Mouse (Mus musculus) heart, postnatal 14 days (tissue): ENCODE measurements around the gene Fbxo44. TPM values are rescaled to one million over a fixed set of nuclear protein-coding genes. Genes with fewer than 3 reads are reported as not detected.

ENCODE experiments used
- DNase-seq, 2 experiments: peaks; one replicate each; pipeline ENCODE4 v3.0.0; 2021 to 2022
- intact Hi-C: fragments of 180-260 bp; cut with DNase I; formaldehyde crosslinking; loops from one replicate; pipeline ENCODE4 v1.15.1; 2025
- total RNA-seq, 2 experiments: library from RNA; stranded (reverse); gene quantifications; 2 replicates each; pipeline ENCODE4 v1.2.3; 2021

Fbxo44 gene
- total RNA-seq, 2 experiments from 2014 or later = 9.9 to 11.0 TPM

DNA sequence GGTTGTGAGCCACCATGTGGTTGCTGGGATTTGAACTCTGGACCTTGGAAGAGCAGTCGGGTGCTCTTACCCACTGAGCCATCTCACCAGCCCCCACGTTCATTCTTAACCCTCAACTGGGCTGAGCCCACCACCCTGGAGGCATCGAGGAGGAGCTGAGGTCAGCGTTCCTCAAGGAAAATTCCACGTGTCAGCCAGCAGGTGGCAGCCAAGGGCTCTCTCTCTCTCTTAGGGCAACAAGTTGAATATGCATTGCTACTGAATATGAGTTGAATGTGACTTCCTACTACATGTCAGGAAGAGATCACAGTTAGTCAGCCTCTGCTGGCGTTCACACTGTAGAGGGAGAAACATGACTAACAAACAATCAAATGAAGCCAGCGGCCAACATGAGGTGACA lies 8.0 kb upstream of the Fbxo44 start:
- intact Hi-C loops = loop anchor here (5.0 kb wide), 1 partner anchor 439 kb away; no protein-coding TSS in a partner anchor
- DNase-seq = peak; percentile 67 to 75

DNA sequence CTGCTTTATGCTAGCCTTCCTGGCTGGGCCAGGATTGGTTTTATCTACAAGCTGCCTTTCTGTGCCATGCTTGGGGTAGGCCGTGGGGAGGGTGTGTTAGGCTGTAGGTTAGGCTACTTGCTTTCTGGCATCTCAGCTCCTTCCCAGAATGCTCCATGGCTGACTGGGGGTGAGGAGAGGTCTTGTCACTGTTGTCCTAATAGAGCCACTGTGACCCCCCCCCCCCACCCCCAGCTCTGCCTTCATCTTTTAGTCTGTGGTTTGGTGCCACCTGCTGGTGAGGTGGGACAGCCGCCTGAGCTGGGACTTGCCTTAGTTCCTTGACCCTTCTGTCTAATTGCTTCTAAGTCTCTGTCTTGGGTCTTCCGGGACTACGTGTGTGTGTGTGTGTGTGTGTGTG lies 6.7 kb upstream of the Fbxo44 start:
- peak; percentile 72 to 82 for DNase-seq
- intact Hi-C loops = loop anchor here (1.0 to 5.0 kb wide), 2 partner anchors 53 to 440 kb away; no protein-coding TSS in a partner anchor

- no peak for DNase-seq
- intact Hi-C loops = loop anchor here (5.0 kb wide), 1 partner anchor 441 kb away; no protein-coding TSS in a partner anchor
Observed at GRCm38 (mm10) chr4:148166431-148166830, 6.1 kb upstream of the Fbxo44 start.

- intact Hi-C loops = loop anchor here (5.0 kb wide), 1 partner anchor 442 kb away; no protein-coding TSS in a partner anchor
- no peak for DNase-seq
Observed at GRCm38 (mm10) chr4:148165551-148165950, 5.3 kb upstream of the Fbxo44 start.

DNA sequence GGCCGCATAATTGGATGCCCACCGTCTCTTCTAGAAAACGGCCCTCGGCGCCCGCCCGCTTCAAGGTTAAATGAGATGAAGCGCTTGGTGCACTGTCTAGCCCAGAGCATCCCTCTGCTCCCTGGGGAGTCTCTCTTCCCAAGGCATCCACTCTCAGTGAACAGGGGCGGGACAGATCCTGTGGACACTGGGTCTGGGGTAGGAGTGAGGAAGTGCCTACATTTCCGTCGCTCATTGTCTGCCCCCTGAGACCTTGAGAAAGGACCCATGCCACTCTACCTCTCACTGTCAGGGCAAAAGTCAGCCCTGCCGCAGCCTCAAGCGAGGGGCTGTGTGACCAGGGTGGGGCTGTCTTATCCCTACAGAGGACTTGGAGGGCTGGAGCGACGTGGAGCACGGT lies 4.2 kb upstream of the Fbxo44 start:
- intact Hi-C loops = no loop called here
- DNase-seq = no peak

DNA sequence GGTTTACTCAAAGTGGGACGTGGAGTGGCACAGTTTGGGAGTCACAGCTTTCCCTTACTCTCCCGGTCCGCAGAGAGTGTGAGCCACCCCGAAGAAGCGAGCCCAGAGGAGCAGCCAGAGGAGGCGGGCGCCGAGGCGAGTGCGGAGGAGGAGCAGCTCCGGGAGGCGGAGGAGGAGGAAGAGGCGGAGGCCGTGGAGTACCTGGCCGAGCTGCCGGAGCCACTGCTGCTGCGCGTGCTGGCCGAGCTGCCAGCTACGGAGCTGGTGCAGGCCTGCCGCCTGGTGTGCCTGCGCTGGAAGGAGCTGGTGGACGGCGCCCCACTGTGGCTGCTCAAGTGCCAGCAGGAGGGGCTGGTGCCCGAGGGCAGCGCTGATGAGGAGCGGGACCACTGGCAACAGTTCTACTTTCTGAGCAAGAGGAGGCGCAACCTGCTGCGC lies 3.7 kb upstream of the Fbxo44 start:
- intact Hi-C loops = no loop called here
- DNase-seq = peak; percentile 70 to 75

GRCm38 (mm10) chr4:148159544-148160435 lies 492 bp downstream of the Fbxo44 start:
- DNase-seq = peak; percentile 80 to 84
- intact Hi-C loops = no loop called here

- intact Hi-C loops = no loop called here
- no peak for DNase-seq
Observed at GRCm38 (mm10) chr4:148158436-148159348, 1.6 kb downstream of the Fbxo44 start.

- DNase-seq = peak in 1 of 2 experiments; percentile 57
- intact Hi-C loops = no loop called here
Observed at GRCm38 (mm10) chr4:148154982-148155381, 5.3 kb downstream of the Fbxo44 start.

GRCm38 (mm10) chr4:148154006-148154405 lies 6.3 kb downstream of the Fbxo44 start:
- DNase-seq = no peak
- intact Hi-C loops = no loop called here

DNA sequence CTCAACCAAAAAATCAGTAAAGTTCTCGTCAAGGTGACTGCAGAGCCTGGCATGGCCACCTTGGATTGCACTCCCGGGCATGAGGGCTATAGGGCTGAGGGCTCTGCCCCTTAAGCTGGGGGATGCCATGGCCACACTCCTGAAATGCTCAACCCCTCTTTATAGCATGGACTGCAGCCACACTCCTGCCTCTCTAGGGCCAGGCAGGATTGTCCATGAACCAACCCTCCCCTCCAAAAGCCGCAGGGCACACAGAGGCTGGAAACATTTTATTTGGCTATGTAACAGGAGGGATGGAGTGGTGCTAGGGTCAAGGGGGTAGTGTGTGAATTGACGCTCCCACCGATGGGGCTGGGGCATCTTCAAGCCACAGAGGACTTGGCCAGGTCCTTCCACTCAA lies 7.7 kb downstream of the Fbxo44 start:
- intact Hi-C loops = loop anchor here (2.0 kb wide), 2 partner anchors 14 to 38 kb away; no protein-coding TSS in a partner anchor
- DNase-seq = no peak

- intact Hi-C loops = loop anchor here (2.0 kb wide), 2 partner anchors 13 to 37 kb away; no protein-coding TSS in a partner anchor
Observed at GRCm38 (mm10) chr4:148151267-148152168, 8.8 kb downstream of the Fbxo44 start, which contains the start of gene Fbxo6. Fbxo6 (minus strand) TSS chr4:148152140.

GRCm38 (mm10) chr4:148150953-148151266 lies 9.4 kb downstream of the Fbxo44 start:
- no peak for DNase-seq
- intact Hi-C loops = no loop called here

More at GRCm38 (mm10) chr4:148151267-148152168, 8.8 kb downstream of the Fbxo44 start, which contains the start of gene Fbxo6:
- DNase-seq = peak; percentile 91

GRCm38 (mm10) chr4:148150242-148150641 lies 10.0 kb downstream of the Fbxo44 start:
- intact Hi-C loops = no loop called here

DNA sequence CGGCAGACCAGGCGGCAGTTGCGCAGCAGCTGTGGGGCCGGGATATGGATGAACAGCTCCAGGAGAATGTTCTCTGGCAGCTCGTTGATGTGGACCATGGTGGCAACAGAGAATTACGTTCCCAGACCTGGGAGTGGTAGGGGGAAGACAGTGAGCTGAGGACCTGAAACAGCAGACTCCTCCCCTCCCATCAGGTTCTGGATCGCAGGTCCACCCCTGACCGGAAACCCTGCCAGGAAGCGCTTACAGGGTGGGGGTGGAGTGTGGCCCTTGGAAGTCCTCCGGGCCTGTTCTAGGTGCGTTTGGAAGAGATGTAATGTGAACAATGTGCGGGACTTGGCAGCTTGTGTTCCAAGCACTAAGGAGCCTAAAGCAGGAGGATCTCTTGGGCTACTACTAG lies 10.7 kb downstream of the Fbxo44 start:
- no peak for DNase-seq
- intact Hi-C loops = no loop called here

More at GRCm38 (mm10) chr4:148150242-148150641, 10.0 kb downstream of the Fbxo44 start:
- DNase-seq = no peak

GRCm38 (mm10) chr4:148147714-148148113 lies 12.6 kb downstream of the Fbxo44 start:
- intact Hi-C loops = no loop called here
- DNase-seq = no peak

- intact Hi-C loops = no loop called here
- no peak for DNase-seq
Observed at GRCm38 (mm10) chr4:148143721-148144120, 16.6 kb downstream of the Fbxo44 start.

DNA sequence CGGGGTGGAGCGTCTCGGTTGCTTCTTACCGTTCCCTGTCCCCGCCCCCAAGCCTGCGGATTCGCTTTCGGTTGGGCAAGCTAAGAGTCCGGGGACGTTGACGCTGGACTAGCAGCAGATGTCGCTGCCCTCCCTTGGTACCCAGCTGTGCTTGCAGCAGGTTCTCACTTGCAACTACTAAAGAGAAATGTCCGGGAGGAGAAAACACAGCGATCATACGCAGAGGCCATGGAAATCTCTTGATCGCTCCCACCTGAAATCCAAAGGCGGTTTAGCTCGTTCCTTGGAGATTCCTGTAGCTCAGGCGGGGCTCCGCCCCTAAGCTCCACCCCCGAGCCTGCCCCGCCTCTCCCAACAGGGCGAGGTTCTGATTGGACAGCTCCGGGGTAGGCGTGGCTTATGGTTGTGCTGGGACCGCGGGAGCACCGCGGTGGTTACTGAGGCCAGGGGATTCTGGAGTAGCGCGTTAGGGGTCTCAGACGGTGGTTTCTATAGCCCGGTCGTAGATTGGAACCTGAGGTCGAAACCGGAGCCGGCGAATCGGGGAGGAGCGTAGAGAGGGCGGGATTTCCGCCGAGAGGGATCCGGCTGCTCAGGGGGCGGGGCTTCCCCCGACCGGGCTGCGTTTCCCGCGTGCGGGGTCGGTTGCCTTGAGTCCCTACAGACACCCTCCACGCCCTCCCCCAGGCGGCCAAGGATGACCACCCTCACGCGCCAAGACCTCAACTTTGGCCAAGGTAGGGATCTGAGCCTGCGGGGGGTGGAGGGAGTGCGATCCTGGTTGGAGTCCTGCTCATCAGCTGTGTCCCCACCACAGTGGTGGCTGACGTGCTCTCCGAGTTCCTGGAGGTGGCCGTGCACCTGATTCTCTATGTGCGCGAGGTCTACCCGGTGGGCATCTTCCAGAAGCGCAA lies 19.9 kb downstream of the Fbxo44 start:
- intact Hi-C loops = no loop called here
- DNase-seq = peak; percentile 90 to 93

- intact Hi-C loops = loop anchor here (2.0 kb wide), 1 partner anchor 13 kb away; the partner anchor contains the start of gene Fbxo6
- peak in 1 of 2 experiments; percentile 25 for DNase-seq
Observed at GRCm38 (mm10) chr4:148139767-148140097, 20.6 kb downstream of the Fbxo44 start.
